Mouse (Mus musculus) C2C12 (cell line): ENCODE data around the gene Uvrag.

Experiments used
- CEBPB ChIP-seq: IDR thresholded peaks from one replicate; pipeline ENCODE4 v1.6.1; 2011; ENCODE audit warnings: low read depth, mild to moderate bottlenecking, control low read depth, moderate library complexity
- CTCF ChIP-seq: IDR thresholded peaks from one replicate; pipeline ENCODE4 v1.5.1; 2011; ENCODE audit not compliant: control insufficient read depth, insufficient read depth, insufficient read length
- FOSL1 ChIP-seq: IDR thresholded peaks from one replicate; pipeline ENCODE4 v1.8.0; 2011; ENCODE audit warnings: mild to moderate bottlenecking, low read length; ENCODE audit not compliant: poor library complexity, insufficient read depth, severe bottlenecking
- MAX ChIP-seq: IDR thresholded peaks from one replicate; pipeline ENCODE4 v1.6.1; 2011; ENCODE audit warnings: mild to moderate bottlenecking, control low read depth

- TF ChIP-seq CTCF: no peak
- no peak for TF ChIP-seq CEBPB
- no peak for TF ChIP-seq FOSL1
- no peak for TF ChIP-seq MAX
Measured at GRCm38 (mm10) chr7:99181619-99182431, 40.9 kb upstream of the Uvrag start.
